Mouse (Mus musculus) small intestine, adult 2 months (tissue): ENCODE results near the gene Megf9.

Source experiments
- CTCF ChIP-seq: fragments of 200-500 bp; IDR thresholded peaks from 2 replicates; pipeline ENCODE4 v1.5.1; 2012; ENCODE audit warnings: low read depth, mild to moderate bottlenecking, control low read depth, inconsistent platforms, low read length, moderate library complexity, mixed read lengths; ENCODE audit not compliant: insufficient replicate concordance, insufficient read length; ENCODE audit errors: extremely low read depth
- POLR2A ChIP-seq: fragments of 200-500 bp; IDR thresholded peaks from 2 replicates; pipeline ENCODE4 v1.6.1; 2012; ENCODE audit warnings: low read depth, mild to moderate bottlenecking, control low read depth, inconsistent platforms, low read length, moderate library complexity

DNA sequence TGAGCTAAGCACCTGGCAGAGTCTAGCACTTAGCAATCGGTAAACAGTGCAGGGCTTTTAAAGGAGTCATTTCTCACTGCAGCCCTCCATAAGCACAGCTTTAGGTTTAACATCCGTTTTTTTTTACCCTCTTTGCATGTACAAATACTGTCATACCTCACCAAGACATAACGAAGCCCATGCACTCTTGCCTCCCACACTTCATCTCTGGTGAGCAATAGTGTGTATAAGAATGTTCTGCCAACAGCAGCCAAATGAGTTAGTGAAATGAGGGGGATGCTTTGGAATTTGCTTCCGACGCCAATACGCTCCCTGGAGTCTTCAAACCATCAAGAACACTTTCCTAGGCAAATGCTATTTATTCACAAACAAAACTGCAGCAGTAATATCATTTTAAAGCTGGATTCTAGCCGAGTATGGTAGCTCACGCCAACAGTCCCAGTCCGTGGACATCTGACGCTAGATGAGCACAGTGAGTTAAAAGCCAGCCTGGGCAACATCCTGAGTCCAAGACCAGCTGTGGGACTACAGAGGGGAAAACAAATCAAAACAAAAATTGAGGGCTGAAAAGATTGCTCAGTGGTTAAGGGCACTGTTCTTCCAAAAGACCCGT, 142.9 kb downstream of the Megf9 start:
- no peak for TF ChIP-seq POLR2A
- no peak for TF ChIP-seq CTCF
